Mouse (Mus musculus): ENCODE measurements around the gene Phactr1. TPM values are rescaled to one million over a fixed set of nuclear protein-coding genes. Genes with fewer than 3 reads are reported as not detected.

The Phactr1 gene
- polyA plus RNA-seq, 1 experiment from 2014 or later = 6.0 TPM

- WGBS = 79% methylated on average over 9 of the region's 9 CpGs
- Histone ChIP-seq H3K9ac (ENCODE audit: low read depth, low read length) (no peak overlapping the region), H3K9me3 (ENCODE audit: control insufficient read depth, low read length) (no peaks in the 10 kb centered on the region), H3K4me3 (ENCODE audit: low read length) (no peak overlapping the region), H3K36me3 (ENCODE audit: control insufficient read depth, insufficient read depth, low read length) (no peaks in the 10 kb centered on the region), H3K4me2 (ENCODE audit: low read depth, low read length) (no peak overlapping the region), H3K27ac (ENCODE audit: low read length) (no peak overlapping the region), H3K27me3 (replicated peaks; ENCODE audit: control insufficient read depth, insufficient read depth, low read length) (no peaks in the 10 kb centered on the region), H3K4me1 (ENCODE audit: control insufficient read depth, insufficient read depth, low read length) (peaks cover 7% of the 10 kb centered on the region)
- no peak for ATAC-seq
These were observed 487.3 kb downstream of the Phactr1 start for GRCm38 (mm10) chr13:43167721-43168120.

GRCm38 (mm10) chr13:43171020-43171710, 490.7 kb downstream of the Phactr1 start, which contains the start of gene Tbc1d7:
Gene Tbc1d7 (minus strand): TSS chr13:43171501.
- WGBS = 1% methylated on average over 48 of the region's 48 CpGs
- ATAC-seq = peak; percentile 97
- H3K4me3 ChIP-seq (ENCODE audit: low read length) = peak within 1 kb of the TSS; percentile 64
- H3K27ac ChIP-seq (ENCODE audit: low read length) = peak within 1 kb of the TSS; percentile 55
- H3K27me3 ChIP-seq (replicated peaks; ENCODE audit: control insufficient read depth, insufficient read depth, low read length) = no peaks in the 10 kb centered on the region
- H3K9ac ChIP-seq (ENCODE audit: low read depth, low read length) = peak within 1 kb of the TSS; percentile 84
- peak within 1 kb of the TSS; percentile 83 for H3K4me2 ChIP-seq (ENCODE audit: low read depth, low read length)
- no peaks in the 10 kb centered on the region for H3K36me3 ChIP-seq (ENCODE audit: control insufficient read depth, insufficient read depth, low read length)
- no peaks in the 10 kb centered on the region for H3K9me3 ChIP-seq (ENCODE audit: control insufficient read depth, low read length)
- peaks cover 7% of the 10 kb centered on the region for H3K4me1 ChIP-seq (ENCODE audit: control insufficient read depth, insufficient read depth, low read length)

- no peak overlapping the region for H3K27ac ChIP-seq (ENCODE audit: low read length)
- H3K27me3 ChIP-seq (replicated peaks; ENCODE audit: control insufficient read depth, insufficient read depth, low read length) = no peaks in the 10 kb centered on the region
- ATAC-seq = no peak
- peak overlapping the region; percentile 83 for H3K4me2 ChIP-seq (ENCODE audit: low read depth, low read length)
- no peaks in the 10 kb centered on the region for H3K36me3 ChIP-seq (ENCODE audit: control insufficient read depth, insufficient read depth, low read length)
- peak overlapping the region; percentile 64 for H3K4me3 ChIP-seq (ENCODE audit: low read length)
- WGBS = 34% methylated on average over 14 of the region's 14 CpGs
- peak overlapping the region; percentile 82 for H3K9ac ChIP-seq (ENCODE audit: low read depth, low read length)
- peaks cover 7% of the 10 kb centered on the region for H3K4me1 ChIP-seq (ENCODE audit: control insufficient read depth, insufficient read depth, low read length)
- H3K9me3 ChIP-seq (ENCODE audit: control insufficient read depth, low read length) = no peaks in the 10 kb centered on the region
These were observed 491.8 kb downstream of the Phactr1 start for GRCm38 (mm10) chr13:43172036-43172713.

- no peak overlapping the region for H3K4me3 ChIP-seq (ENCODE audit: low read length)
- H3K27me3 ChIP-seq (replicated peaks; ENCODE audit: control insufficient read depth, insufficient read depth, low read length) = no peaks in the 10 kb centered on the region
- no peak overlapping the region for H3K4me2 ChIP-seq (ENCODE audit: low read depth, low read length)
- no peaks in the 10 kb centered on the region for H3K36me3 ChIP-seq (ENCODE audit: control insufficient read depth, insufficient read depth, low read length)
- peaks cover 7% of the 10 kb centered on the region for H3K4me1 ChIP-seq (ENCODE audit: control insufficient read depth, insufficient read depth, low read length)
- ATAC-seq = no peak
- no peak overlapping the region for H3K9ac ChIP-seq (ENCODE audit: low read depth, low read length)
- H3K9me3 ChIP-seq (ENCODE audit: control insufficient read depth, low read length) = no peaks in the 10 kb centered on the region
- 16% methylated on average over 9 of the region's 9 CpGs for WGBS
- no peak overlapping the region for H3K27ac ChIP-seq (ENCODE audit: low read length)
These were observed 492.8 kb downstream of the Phactr1 start for GRCm38 (mm10) chr13:43173262-43173661.

- WGBS = 94% methylated on average over 3 of the region's 3 CpGs
- Histone ChIP-seq H3K27ac (ENCODE audit: low read length) (no peak overlapping the region), H3K4me1 (ENCODE audit: control insufficient read depth, insufficient read depth, low read length) (peaks cover 7% of the 10 kb centered on the region), H3K4me2 (ENCODE audit: low read depth, low read length) (no peak overlapping the region), H3K27me3 (replicated peaks; ENCODE audit: control insufficient read depth, insufficient read depth, low read length) (no peaks in the 10 kb centered on the region), H3K9ac (ENCODE audit: low read depth, low read length) (no peak overlapping the region), H3K4me3 (ENCODE audit: low read length) (no peak overlapping the region), H3K9me3 (ENCODE audit: control insufficient read depth, low read length) (no peaks in the 10 kb centered on the region), H3K36me3 (ENCODE audit: control insufficient read depth, insufficient read depth, low read length) (no peaks in the 10 kb centered on the region)
- no peak for ATAC-seq
These were observed 496.3 kb downstream of the Phactr1 start for GRCm38 (mm10) chr13:43176676-43177075.

- 85% methylated on average over 7 of the region's 7 CpGs for WGBS
- H3K9me3 ChIP-seq (ENCODE audit: control insufficient read depth, low read length) = no peaks in the 10 kb centered on the region
- no peaks in the 10 kb centered on the region for H3K36me3 ChIP-seq (ENCODE audit: control insufficient read depth, insufficient read depth, low read length)
- H3K9ac ChIP-seq (ENCODE audit: low read depth, low read length) = no peak overlapping the region
- H3K4me2 ChIP-seq (ENCODE audit: low read depth, low read length) = no peak overlapping the region
- H3K4me1 ChIP-seq (ENCODE audit: control insufficient read depth, insufficient read depth, low read length) = peaks cover under 1% of the 10 kb centered on the region; the same call in 1 of the 2 replicates
- no peaks in the 10 kb centered on the region for H3K27me3 ChIP-seq (replicated peaks; ENCODE audit: control insufficient read depth, insufficient read depth, low read length)
- H3K27ac ChIP-seq (ENCODE audit: low read length) = no peak overlapping the region
- no peak for ATAC-seq
- no peak overlapping the region for H3K4me3 ChIP-seq (ENCODE audit: low read length)
These were observed 496.9 kb downstream of the Phactr1 start for GRCm38 (mm10) chr13:43177317-43177716.

GRCm38 (mm10) chr13:43181104-43181503, 500.7 kb downstream of the Phactr1 start:
- Histone ChIP-seq H3K4me2 (ENCODE audit: low read depth, low read length) (no peak overlapping the region), H3K36me3 (ENCODE audit: control insufficient read depth, insufficient read depth, low read length) (no peaks in the 10 kb centered on the region), H3K9ac (ENCODE audit: low read depth, low read length) (no peak overlapping the region), H3K27me3 (replicated peaks; ENCODE audit: control insufficient read depth, insufficient read depth, low read length) (no peaks in the 10 kb centered on the region), H3K4me1 (ENCODE audit: control insufficient read depth, insufficient read depth, low read length) (no peaks in the 10 kb centered on the region), H3K4me3 (ENCODE audit: low read length) (no peak overlapping the region), H3K27ac (ENCODE audit: low read length) (no peak overlapping the region), H3K9me3 (ENCODE audit: control insufficient read depth, low read length) (no peaks in the 10 kb centered on the region)
- ATAC-seq = peak; percentile 68; the same call in 1 of the 2 replicates
- WGBS = 60% methylated on average over 7 of the region's 7 CpGs

GRCm38 (mm10) chr13:43182465-43183201, 502.2 kb downstream of the Phactr1 start:
- Histone ChIP-seq H3K36me3 (ENCODE audit: control insufficient read depth, insufficient read depth, low read length) (no peaks in the 10 kb centered on the region), H3K4me3 (ENCODE audit: low read length) (peak overlapping the region; percentile 33), H3K27ac (ENCODE audit: low read length) (no peak overlapping the region), H3K4me1 (ENCODE audit: control insufficient read depth, insufficient read depth, low read length) (no peaks in the 10 kb centered on the region), H3K9me3 (ENCODE audit: control insufficient read depth, low read length) (no peaks in the 10 kb centered on the region), H3K27me3 (replicated peaks; ENCODE audit: control insufficient read depth, insufficient read depth, low read length) (no peaks in the 10 kb centered on the region), H3K9ac (ENCODE audit: low read depth, low read length) (no peak overlapping the region), H3K4me2 (ENCODE audit: low read depth, low read length) (peak overlapping the region; percentile 46)
- 12% methylated on average over 14 of the region's 14 CpGs for WGBS
- no peak for ATAC-seq
